Mouse (Mus musculus): ENCODE results near the gene Acss1.

Gene Acss1

GRCm38 (mm10) chr2:150570761-150571160 lies 97.5 kb downstream of the Acss1 start:
- DNase-seq (ENCODE audit: low spot score in 2 of 2) = no peak

DNA sequence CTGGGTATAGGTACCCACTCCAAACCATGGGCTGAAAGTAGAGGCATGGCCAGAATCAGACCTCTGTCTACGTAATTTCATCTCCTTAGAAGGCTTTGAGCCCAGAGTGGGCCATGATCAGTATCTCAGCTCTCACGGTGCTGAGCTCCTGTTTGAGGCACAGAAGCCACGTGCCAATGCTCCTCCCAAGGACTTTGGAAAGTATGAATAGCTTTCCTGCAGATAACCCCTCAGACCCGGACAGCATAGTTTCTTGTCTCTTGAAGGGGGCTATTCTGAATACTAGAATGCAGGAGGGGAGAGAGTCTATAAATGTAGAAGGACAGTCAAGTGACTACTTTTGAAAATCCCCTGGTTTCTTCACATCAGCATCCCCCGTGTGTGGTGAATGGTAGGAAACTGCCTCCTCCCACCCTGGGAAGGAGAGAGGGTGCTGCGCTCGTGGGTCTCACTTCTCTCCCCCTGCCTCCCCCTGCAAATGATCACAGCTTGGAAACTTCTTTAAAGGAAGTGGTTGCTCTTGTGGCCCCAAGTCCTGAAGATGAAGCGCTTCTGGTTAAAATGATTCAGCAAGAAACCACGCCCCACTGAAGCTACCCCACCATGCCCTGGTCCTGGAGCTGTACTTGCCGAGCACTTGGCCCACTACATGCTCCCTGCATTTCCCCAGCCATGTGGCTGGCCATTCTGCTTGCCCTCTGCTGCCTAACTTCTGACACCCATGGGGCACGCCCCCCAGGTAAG lies 98.3 kb downstream of the Acss1 start, which contains the start of gene Cst7:
Gene Cst7 (plus strand): TSS at position 569 of the 744 bp plus-strand sequence.
- DNase-seq (ENCODE audit: low spot score in 2 of 2) = no peak

All from urinary bladder, postnatal 36 days (tissue).